Mouse (Mus musculus) embryo, embryonic 11.5 days (tissue): ENCODE results near the gene Atcay.
"Not testable (repeated sequence)": the region's sequence is repeated elsewhere in the genome, so short reads cannot be mapped to it uniquely, and the experiment has no call there.

Experiments
- DNase-seq: peaks from one replicate; pipeline ENCODE4 v3.0.0-alpha.2; 2012; ENCODE audit warnings: low read depth, low spot score

Atcay gene

GRCm38 (mm10) chr10:81200605-81201287 lies 29.9 kb downstream of the Atcay start:
- DNase-seq = no peak

- no peak for DNase-seq
Measured at GRCm38 (mm10) chr10:81200141-81200540, 30.5 kb downstream of the Atcay start.

- no peak for DNase-seq
Measured at GRCm38 (mm10) chr10:81198990-81199389, 31.6 kb downstream of the Atcay start.

- DNase-seq = peak; percentile 60
Measured at GRCm38 (mm10) chr10:81198230-81198629, 32.4 kb downstream of the Atcay start.

- DNase-seq = no peak
Measured at GRCm38 (mm10) chr10:81197305-81197704, 33.3 kb downstream of the Atcay start.

- DNase-seq = no peak
Measured at GRCm38 (mm10) chr10:81196470-81197065, 34.1 kb downstream of the Atcay start.

GRCm38 (mm10) chr10:81195300-81195699 lies 35.3 kb downstream of the Atcay start:
- no peak for DNase-seq

GRCm38 (mm10) chr10:81193991-81194774 lies 36.5 kb downstream of the Atcay start:
- DNase-seq = no peak

GRCm38 (mm10) chr10:81192968-81193501 lies 37.6 kb downstream of the Atcay start:
- no peak for DNase-seq

- peak; percentile 79 for DNase-seq
Measured at GRCm38 (mm10) chr10:81192270-81192967, 38.2 kb downstream of the Atcay start.

- no peak for DNase-seq
Measured at GRCm38 (mm10) chr10:81191342-81191982, 39.2 kb downstream of the Atcay start.

GRCm38 (mm10) chr10:81190912-81191321 lies 39.7 kb downstream of the Atcay start:
- no peak for DNase-seq

- no peak for DNase-seq
Measured at GRCm38 (mm10) chr10:81190236-81190911, 40.3 kb downstream of the Atcay start.

- no peak for DNase-seq
Measured at GRCm38 (mm10) chr10:81189821-81190220, 40.8 kb downstream of the Atcay start.

GRCm38 (mm10) chr10:81187161-81187560 lies 43.5 kb downstream of the Atcay start:
- DNase-seq = no peak

- no peak for DNase-seq
Measured at GRCm38 (mm10) chr10:81184765-81185164, 45.9 kb downstream of the Atcay start.

- no peak for DNase-seq
Measured at GRCm38 (mm10) chr10:81183805-81184204, 46.8 kb downstream of the Atcay start, which contains the start of gene 4930442H23Rik. Gene 4930442H23Rik (minus strand): TSS chr10:81183849.

GRCm38 (mm10) chr10:81182336-81183333 lies 48.0 kb downstream of the Atcay start, which contains the start of gene Dapk3:
Gene Dapk3 (plus strand): TSS chr10:81183005.
- DNase-seq = peak; percentile 99

GRCm38 (mm10) chr10:81181860-81182259 lies 48.8 kb downstream of the Atcay start:
- DNase-seq = not testable (repeated sequence)
